Mouse (Mus musculus) adrenal gland, postnatal 10 days (tissue): ENCODE results near the gene Mst1. TPM values are rescaled to one million over a fixed set of nuclear protein-coding genes. Genes with fewer than 3 reads are reported as not detected.

Experiments
- DNase-seq: peaks from one replicate; pipeline ENCODE4 v3.0.0; 2021; ENCODE audit warnings: mixed read lengths
- long read RNA-seq, 2 experiments: library from polyadenylated mRNA; stranded (forward); transcript quantifications; one replicate each; pipeline ENCODE4 v2.0.0; 2021
- total RNA-seq, 2 experiments: library from RNA; stranded (reverse); gene quantifications; 2 replicates each; pipeline ENCODE4 v1.2.3; 2021

Gene Mst1
- total RNA-seq: 10 to 100 TPM; 12.8 to 28.1 TPM
- long read RNA-seq, experiment 1, transcript Mst1-201 (18 exons, 2,262 nt): major isoform, 18 of 30 reads
- long read RNA-seq, experiment 1, partial matches to known transcripts: 5 of 30 reads
- long read RNA-seq, experiment 1, other reads (novel, unspliced or antisense): 7 of 30 reads
- long read RNA-seq, experiment 2, partial matches to known transcripts: 1 of 1 reads
- long read RNA-seq, experiment 2, other reads (novel, unspliced or antisense): 0 of 1 reads

DNA sequence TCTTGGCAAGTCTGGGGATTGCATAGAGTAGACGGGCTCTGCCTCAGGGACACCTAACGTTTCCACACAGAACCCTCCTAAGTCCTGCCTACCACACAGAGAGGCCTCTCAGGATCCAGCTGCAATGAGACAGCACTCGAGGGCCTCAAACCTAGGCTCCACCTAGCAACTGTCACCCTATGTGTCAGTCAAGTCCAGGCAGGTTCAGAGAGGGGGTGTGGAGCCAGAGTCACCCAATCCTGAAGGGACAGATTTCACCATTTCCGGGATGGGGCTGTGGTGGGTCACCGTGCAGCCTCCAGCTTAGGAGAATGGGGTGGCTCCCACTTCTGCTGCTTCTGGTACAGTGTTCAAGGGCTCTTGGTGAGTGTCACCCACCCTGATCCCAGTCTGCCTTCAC is at the start of gene Mst1:
Gene Mst1 (plus strand): TSS at position 269 of the 400 bp plus-strand sequence.
- no peak for DNase-seq

DNA sequence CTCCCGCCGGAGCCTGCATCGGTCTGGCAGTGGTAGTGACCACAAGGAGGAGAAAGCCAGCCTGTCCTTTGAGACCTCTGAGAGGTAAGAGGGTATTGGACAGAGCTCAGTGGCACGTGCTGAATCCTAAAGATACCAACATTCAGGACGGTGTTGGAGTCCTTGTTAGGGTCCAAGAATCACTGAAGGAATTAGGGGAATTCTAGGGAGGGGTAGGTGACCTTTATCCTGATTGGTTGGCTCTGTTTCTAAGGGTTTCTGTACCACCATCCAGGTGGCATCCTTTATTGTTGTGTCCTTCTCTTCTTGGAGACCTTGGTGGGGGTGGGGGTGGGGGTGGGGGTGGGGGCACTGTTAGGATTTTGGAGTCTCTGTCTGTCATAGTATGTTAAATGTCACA is 48.1 kb upstream of the Mst1 start:
- no peak for DNase-seq

DNA sequence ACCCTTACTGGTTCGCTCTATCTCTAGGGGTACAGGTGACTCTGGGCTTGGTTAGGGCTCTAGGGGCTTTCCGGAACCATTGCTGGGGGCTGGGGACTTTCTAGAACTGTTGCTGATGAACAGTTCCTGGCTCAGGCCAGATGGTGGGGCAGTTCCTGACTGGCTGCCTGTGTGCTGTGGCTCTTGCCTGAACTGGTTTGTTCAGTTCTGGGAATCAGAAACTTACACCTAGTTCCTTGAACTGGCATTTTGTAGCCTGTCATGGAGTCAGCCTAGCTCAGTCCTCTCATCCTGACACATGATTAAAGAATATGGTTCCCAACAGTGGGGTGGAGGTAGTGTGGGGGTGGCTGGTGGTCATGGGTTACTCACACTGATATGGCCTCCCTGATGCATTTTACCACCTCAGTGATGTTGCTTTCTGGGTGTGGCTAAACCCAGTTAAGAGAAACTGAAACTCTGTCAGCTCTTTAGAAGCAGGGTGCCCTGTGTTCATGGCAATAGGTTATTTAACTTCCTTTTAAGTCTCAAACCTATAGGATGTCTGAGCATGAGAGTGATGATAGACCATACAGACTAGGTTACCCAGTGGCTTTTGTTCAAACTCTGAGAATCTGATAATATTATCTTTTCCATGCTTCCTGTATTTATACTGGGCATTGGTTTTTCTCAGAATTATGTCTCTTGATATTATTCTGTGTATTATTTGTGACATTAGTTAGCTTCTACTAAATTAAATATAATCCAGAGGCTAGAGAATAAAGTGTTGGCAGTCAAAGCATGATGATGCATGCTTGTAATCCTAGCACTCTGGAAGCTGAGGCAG is 44.7 kb upstream of the Mst1 start:
- no peak for DNase-seq

DNA sequence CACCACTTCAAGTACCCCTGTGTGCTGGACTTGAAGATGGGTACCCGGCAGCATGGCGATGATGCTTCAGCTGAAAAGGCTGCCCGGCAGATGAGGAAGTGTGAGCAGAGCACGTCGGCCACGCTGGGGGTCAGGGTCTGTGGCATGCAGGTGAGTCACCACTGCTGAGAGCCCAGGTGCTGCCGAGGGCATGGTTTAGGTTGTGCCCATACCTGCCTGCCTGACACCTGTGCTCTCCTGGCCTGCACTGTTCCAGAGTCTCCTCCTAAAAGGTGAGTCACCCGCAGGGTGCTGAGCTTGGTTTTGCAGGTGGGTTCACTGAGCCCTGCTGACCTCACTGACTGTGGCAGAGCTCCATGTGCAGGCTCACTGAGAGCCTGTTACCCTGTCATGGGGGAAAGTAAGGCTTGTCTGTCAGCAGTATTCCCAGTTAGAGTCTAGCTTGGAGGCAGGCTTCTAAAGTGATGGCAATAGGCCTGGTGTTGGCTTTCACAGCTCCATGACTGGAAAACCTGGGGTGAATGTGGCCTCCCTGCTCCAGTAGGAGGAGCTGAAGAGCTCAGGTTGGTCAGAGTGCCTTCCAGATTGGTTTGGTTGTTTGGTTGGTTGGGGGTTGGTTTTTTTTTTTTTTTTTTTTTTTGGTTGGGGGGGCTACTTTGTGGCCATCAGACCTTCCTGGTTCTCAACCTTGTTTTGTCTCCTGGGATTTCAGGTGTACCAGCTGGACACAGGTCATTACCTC is 35.3 kb upstream of the Mst1 start:
- DNase-seq: no peak

DNA sequence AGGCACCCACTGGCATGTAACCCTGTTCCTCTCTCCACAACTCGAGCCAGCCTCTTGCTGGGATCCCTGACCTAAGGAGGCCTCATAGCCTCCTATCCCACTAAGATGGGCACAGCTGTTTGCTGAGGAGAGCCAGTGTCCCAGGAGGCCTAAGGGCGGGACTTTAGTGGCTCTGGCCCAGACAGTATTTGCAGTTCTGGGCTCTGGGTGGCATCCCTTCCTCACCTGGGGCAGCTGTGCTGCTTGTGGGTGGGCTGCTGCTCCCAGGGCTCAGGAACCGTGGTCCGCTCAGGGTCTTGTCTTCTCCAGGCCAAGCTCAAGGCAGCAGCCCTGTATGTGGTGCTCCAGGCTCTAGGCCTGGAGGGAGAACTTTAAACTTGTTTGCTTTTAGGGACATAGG is 33.7 kb upstream of the Mst1 start:
- no peak for DNase-seq

DNA sequence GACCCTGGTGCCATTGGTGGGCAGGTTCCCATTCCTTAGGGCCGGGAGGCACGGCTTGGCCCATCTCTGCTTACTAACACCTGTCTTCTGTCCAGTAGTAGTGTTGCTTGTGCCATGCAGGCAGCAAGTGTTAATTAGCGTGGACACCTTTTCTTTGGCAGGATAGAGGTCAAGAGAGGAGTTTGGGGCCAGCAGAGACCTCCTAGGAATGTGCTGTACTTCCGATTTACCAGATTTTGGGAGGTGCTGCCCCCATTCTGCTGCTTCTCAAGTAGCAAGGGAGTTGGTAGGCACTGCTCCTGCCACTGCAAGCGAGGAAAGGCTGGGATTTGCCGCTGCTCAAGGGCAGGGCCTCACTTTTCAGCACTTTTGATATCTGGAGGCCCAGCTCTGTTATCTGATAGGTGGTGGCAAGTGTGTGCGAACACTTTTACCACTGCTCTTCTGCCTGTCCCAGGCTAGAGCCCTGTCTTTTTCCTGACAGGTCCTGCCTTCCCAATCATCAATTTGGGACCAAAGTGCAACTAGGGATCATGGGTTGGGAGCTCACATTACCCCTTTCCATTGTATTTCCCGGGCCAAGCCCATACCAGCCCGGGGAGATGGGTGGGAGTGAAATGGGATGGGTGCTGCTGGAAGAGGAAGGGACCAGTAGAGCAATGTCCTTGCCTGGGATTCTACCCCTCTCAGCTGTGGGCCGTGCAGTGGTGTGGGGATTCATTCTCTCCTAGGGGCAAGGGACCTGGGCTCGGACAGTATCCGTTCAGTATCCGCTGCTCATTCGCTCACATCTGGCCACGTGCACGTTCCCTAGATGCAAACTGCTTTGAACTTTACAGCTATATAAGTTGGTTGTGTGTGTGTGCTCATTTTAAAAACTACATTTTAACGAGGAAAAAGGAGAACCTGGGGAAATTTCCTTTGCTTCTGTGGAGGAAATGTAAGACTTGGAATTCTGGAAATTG is 32.4 kb upstream of the Mst1 start:
- DNase-seq: no peak

DNA sequence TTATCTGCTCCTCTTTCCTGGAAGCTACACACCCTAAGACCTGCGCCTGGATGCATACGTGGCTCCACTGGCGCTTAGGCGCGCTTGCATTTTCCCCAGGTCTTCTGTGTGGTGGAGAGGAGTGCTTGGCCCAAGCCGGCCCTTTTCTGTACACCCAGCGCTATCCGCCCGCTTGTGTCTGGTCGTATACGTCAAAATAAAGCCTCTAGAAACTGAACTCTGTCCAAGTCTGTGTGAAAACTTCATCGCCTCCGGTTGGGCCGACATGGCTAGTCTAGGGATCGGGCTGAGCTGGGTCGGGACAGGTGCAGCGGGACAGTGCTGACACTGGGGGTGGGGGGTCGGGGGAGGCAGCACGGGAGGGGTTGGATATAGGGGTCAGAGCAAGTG is 31.7 kb upstream of the Mst1 start:
- no peak for DNase-seq

DNA sequence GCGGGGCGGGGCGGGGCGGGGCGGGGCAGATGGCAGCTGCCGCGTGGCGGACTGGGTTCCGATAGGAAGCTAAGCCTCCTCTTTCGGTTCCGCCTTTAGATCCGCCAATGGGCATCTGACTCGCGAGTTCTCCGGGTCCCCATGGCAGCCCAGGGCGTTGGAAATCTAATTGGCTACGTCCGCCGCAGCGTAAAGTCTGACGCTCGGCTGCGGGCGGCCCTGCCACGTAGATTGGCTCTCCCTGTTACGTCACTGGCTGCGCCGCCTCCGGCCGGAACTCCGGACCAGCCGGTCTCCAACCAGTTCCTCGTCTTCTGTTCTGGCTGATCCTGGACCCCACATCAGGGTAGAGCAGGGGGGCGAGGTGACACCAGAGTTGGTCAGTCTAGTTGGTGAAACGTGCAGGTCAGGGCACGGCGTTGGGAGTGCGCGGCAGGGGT is 31.2 kb upstream of the Mst1 start, which contains the start of gene Gmppb:
Gene Gmppb (plus strand): TSS at position 227 of the 440 bp plus-strand sequence.
- DNase-seq: peak; percentile 97

DNA sequence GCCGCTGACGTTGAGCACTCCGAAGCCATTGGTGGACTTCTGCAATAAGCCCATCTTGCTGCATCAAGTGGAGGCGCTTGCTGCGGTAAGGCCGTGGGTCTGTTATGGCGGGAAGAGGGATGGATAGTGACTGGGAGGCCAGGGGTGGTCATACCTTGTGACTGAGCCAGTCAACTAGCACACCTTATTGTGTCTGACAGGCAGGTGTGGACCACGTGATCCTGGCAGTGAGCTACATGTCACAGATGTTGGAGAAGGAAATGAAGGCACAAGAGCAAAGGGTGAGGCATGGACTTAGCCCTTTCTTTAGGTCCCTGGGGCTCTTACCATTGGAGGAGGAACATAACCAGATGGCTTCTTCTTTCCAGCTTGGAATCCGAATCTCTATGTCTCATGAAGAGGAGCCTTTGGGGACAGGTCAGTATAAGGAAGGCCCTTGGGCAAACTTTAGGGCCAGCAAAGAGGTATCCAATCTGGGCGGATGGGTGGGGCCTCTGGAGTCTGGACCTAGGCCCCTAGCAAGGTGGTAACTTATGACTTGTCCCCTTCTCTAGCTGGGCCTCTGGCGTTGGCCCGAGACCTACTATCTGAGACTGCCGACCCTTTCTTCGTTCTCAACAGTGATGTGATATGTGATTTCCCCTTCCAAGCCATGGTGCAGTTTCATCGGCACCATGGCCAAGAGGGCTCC is 30.5 kb upstream of the Mst1 start:
- DNase-seq: no peak

DNA sequence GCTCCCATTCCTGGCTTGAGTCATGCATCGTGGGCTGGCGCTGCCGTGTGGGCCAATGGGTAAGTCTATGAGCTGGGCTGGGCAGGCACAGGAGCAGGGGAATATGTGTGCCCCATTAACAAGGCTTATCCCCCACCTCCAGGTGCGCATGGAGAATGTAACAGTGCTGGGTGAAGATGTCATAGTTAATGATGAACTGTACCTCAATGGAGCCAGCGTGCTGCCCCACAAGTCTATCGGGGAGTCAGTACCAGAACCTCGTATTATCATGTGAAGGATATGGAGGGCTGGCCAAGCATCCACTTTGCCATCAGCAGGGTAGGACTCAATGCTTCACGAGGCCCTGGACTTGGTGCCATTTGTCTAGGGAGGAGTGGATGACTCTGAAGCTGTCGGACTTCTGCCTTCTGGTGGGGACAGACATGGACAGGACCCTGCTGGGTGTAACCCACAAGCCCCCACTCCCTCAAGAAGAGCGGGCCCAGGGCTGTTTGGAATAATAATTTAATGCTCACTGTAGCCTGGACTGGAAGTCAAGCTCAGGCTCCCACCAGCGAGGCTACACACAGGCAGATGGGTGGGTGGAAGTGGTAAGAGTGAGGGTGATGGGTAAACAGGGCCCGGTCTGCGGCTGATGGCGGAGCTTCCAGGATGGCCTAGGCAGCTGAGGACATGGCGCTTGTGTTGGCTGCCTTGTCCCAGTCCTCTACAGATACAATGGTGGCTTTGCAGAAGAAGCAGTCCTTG is 28.9 kb upstream of the Mst1 start:
- DNase-seq: no peak

DNA sequence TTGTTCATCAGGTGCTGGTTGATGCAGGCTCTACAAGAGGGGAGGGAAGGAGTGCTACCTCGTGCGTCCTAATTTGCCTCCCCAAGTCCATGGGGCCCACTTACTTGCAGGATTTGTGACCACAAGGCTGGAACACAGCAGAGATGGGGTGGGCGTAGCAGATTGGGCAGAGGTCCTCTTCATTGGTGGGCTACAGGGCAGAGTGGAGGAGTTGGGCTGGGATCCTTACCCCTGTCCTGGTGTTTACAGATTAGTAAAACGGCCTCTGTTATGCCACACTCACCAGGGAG is 28.4 kb upstream of the Mst1 start:
- no peak for DNase-seq

DNA sequence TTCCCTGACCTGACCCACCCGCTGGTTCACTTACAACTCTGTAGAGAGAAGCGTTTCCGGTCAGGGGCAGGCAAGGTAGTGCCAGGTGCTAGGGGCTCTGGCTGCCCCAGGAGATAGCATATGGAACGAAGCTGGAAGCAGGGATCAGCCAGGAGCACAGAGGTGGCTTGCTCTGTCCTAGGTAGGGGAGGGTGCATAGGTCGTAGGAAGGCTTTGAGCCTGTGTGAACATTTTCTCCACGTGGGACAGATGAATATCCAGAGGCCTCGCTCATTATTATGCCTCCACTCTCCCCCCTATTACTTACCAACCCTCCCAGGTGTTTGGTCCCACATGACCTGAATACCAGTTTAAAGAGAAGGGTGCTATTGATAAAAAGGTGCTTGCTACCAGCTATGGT is 27.8 kb upstream of the Mst1 start:
- no peak for DNase-seq

DNA sequence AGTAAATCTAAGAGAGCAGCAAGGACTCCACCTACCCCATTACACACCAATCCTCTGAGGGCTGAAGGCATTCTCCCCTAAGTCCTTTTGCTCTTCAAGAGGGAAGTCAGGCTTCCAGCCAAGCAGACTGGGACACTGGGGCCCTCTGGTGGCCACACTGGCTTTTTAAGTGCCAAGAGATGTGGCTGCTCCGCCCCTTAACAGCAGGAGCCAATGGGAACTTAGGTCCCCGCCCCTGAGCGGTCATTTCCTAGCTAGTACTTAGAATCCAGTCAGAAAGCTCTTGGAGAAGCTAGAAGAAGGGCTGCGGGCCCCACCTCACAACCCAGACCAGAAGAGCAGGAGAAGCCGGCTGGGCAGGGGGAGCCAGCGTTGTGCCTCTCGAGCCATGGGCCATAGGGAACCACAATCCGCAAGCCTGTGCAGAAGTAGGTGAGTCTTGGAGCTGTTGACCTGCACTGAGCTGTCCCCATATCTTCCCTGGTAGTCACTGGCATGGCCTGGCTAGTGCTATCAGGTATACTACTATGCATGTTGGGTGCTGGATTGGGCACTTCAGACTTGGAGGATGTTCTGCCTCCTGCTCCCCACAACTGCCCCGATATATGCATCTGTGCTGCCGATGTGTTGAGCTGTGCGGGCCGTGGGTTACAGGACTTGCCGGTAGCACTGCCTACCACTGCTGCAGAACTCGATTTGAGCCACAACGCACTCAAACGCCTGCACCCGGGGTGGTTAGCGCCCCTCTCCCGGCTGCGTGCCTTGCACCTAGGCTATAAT is 27.2 kb upstream of the Mst1 start, which contains the start of gene Amigo3:
Gene Amigo3 (plus strand): TSS at position 275 of the 780 bp plus-strand sequence.
- peak; percentile 98 for DNase-seq

DNA sequence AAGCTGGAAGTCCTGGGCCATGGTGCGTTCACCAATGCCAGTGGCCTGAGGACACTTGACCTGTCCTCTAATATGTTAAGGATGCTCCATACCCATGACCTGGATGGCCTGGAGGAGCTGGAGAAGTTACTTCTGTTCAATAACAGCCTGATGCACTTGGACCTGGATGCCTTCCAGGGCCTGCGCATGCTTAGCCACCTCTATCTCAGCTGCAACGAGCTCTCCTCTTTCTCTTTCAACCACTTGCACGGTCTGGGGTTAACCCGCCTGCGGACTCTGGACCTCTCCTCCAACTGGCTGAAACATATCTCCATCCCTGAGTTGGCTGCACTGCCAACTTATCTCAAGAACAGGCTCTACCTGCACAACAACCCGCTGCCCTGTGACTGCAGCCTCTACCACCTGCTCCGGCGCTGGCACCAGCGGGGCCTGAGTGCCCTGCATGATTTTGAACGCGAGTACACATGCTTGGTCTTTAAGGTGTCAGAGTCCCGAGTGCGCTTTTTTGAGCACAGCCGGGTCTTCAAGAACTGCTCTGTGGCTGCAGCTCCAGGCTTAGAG is 26.5 kb upstream of the Mst1 start:
- no peak for DNase-seq

DNA sequence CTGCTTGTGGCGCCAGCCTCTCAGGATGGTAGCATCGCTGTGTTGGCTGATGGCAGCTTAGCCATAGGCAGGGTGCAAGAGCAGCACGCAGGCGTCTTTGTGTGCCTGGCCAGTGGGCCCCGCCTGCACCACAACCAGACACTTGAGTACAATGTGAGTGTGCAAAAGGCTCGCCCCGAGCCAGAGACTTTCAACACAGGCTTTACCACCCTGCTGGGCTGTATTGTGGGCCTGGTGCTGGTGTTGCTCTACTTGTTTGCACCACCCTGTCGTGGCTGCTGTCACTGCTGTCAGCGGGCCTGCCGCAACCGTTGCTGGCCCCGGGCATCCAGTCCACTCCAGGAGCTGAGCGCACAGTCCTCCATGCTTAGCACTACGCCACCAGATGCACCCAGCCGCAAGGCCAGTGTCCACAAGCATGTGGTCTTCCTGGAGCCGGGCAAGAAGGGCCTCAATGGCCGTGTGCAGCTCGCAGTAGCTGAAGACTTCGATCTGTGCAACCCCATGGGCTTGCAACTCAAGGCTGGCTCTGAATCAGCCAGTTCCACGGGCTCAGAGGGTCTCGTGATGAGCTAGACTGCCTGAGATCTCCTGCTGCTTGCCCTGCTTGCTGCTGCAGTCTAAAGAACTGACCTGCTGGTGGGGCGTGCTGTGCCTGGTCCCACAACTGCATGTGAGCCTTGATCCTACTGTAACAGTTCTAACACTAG is 25.8 kb upstream of the Mst1 start:
- no peak for DNase-seq

DNA sequence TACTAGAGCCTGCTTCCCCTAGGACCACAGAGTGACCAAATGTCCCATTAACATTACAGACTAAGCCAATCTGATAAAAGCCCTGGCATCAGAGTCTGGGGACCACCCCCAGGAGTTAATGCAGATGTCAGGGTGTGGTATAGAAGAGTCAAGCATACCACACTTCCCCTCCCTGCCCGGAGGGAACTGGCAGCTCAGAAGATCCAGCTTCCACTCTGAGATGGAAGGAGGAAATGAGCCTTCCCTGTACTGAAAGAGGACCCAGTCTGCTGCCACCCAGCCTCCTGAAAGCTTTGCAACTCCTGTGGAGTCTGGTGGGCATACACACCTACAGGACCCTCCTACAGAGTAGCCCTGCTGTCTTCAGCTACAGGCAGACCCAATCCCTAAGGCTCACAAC is 25.2 kb upstream of the Mst1 start:
- no peak for DNase-seq

DNA sequence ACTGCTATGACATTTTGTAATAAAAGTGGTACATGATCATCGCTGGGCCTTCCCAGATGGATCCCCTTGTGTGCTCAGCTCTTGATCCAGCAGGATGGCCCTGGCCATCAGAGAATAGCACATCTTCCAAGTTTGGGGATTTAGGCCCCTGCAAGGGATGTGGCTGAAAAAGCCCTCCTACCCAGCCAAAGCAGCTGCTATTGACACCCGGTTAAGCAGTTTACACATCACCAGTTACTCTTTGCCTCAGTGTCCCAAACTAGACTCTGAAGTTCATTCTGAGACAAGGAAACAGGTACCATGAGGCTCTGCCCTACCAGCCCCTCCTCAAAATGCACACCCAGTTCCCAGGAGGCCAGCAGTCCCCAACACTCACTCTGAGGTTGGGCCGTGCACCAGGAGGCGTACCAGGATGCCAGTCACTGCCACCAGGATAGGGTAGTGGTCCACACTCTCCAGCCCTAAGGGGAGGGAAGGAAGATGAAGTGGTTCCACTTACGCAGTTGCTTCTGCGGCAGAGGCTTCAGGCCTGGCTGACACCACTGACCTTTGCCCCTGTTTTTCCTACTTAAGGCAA is 24.5 kb upstream of the Mst1 start:
- no peak for DNase-seq
